Mouse (Mus musculus) hematopoietic stem cell, adult 5-6 weeks (primary cell): ENCODE results near the gene Phactr1. TPM values are rescaled to one million over a fixed set of nuclear protein-coding genes. Genes with fewer than 3 reads are reported as not detected.
A peak's percentile ranks its signal among the peaks of the same experiment; 100 is the strongest.

Source experiments
- ATAC-seq, 2 experiments: fragments of 125-278 bp in 1 of 2; replicated peaks in 1 of 2; 2 replicates each; pipeline ENCODE4 v1.8.0; 2016 to 2017; ENCODE audit warnings: inconsistent platforms in 2 of 2, mild to moderate bottlenecking in 2 of 2, moderate number of reproducible peaks in 2 of 2, low read depth in 1 of 2, moderate TSS enrichment in 1 of 2; ENCODE audit not compliant: low FRiP score in 2 of 2, poor library complexity in 2 of 2, severe bottlenecking in 2 of 2, insufficient read depth in 1 of 2, low TSS enrichment in 1 of 2
- total RNA-seq: library from RNA; stranded (forward); fragments of 172-1452, 232-1000 nt; gene quantifications from 2 replicates; pipeline ENCODE4 v1.2.3, GENCODE M21; 2017

The Phactr1 gene
- total RNA-seq, 1 experiment from 2014 or later, result 1.0 TPM

DNA sequence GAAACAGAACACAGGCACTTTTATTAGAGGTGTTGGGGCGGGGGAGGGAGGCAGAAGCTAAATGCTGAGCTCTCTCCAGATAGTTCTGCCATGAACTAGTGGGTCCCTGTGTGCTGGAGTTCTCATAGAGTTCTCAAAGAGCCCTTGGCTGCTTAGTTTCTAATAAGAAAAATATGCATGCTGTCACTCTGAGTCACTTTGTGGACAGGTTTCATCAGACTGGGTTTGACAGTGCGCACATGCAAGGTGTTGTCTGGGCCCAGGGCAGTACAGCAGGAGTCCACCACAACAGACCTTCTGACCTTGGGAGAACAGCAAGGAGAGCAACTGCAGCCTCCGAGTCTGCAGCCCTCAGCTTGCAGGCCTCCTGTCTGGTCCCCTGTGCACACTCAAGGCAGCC is 469.2 kb downstream of the Phactr1 start:
- ATAC-seq, result no peak

DNA sequence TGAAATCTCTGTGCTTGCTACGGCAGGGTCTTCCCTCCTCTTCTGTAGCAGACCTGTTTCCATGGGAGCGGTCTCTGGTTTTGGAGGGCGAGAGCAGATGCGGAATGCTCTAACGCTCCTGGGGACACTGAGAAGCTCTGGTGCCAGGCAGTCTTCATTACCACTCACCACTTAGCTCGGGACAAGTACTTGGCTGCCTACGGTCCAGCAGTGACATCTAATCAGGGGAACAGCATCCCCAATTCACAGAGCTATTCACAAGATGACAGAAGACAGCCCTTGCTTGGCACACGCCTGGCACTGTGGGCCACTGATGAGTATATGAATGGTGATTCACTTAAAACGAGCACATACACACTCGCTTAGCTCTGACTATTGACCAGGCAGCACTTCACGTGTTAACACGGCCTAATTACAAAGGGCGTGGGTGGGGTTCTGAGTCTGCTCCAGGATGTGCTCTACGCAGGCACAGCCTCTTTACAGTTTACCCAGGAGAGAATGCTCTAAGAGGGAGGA is 471.6 kb downstream of the Phactr1 start:
- no peak for ATAC-seq

DNA sequence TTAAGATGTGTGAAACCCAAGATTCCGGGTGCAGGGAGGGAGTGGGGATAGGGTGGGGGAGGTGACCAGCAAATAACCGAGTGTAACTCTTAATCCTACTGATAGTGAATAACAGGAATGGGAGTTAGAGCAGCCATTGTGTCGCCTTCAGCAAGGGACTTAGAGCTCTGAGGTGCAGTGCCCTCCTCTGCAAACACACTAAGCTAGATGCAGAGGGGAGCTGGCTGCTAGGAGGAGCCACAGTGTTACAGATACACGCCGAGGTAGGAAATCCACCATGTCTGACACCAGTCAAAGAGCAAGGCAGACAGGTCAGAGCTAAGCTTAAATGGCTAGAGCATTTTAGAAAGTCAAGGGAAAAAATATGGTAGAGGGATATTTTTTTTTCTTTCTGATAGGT is 476.9 kb downstream of the Phactr1 start:
- ATAC-seq, result no peak

DNA sequence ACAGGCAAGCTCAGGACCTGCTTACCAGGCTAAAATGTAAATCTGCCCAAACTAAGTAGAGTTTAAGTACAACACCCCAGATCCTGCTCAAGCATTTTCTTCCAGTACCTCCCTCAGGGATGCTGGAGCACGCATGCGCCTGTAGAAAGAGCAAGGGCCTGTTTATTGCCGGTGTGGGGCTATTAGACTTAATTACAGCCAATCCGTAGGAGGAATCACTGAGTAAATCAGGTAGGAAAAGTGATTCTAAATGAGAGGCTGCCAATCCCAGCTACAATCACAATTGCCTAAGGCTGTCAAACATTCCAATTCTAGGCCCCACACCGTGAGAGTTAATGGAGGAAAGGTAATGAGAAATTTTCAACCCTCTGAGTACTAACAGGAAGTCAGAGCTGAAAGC is 477.9 kb downstream of the Phactr1 start:
- no peak for ATAC-seq

DNA sequence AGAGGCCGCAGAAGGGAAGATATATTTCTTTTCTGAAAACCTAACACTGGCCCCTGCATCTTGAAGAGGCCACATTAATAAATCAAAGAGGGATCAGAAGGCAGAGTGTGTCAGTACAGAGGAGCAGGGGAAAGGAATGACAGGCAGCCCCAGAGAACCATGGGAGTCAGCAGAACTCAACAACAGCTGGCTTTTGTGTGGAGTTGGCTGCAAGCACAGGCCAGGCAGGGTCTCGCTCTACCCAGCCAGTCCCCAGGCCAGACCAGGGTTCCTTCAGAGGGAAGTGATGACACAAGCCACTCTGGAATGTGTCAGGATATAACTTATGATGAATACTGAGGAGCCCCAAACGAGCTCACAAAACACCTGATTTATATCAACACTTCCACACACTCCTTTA is 479.0 kb downstream of the Phactr1 start:
- no peak for ATAC-seq

DNA sequence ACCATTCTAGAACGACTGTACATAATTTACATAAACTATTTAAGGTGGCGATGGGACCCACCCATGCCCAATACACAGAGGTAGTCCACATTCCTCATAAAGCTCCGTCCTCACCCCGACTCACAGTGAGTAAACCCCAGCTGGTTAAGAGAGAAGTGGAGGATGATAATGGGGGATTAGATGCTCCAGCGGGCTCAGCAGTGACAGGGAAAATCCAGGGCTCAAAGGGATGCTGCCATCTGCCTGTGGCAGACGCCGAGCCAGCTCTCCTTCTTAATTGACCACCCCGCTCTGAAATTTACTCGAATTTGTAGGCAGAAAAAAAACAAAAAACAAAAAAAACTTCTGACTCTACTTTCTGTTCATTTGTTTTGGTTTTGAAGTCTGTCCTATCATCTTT is 487.3 kb downstream of the Phactr1 start:
- no peak for ATAC-seq

DNA sequence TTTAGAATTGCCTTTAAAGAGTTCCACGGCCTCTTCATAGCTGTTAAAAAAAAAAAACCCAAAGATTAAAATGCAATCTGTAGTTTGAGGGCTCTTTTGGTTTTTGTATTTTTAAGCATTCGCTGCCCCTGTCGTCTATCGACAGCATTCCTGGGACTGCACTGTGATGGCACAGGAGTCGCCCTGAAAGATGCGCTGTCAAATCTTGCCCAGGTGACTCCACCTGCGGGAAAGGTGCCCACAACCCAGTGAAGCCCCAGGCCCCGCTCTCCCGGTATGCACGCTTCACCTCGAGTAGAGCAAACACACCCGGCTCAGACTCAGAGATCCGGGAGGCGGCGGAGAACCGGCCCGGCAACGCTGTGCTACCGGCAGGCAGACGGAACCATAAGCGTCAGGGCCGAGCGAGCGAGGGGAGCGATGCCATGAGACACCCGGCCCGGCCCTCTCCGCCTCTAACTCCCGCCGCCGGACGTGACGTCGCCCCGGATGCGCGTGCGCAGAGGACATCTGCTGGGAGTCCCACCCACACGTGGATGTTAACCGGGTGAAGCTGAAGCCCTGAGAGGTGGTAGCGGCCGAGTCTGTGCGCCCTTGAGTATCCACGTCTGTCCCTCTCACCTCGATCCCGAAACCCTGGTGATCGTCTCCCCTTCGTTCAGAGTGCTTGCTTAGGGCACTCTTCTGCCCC is 490.7 kb downstream of the Phactr1 start, which contains the start of gene Tbc1d7:
Tbc1d7 (minus strand) TSS at position 482 of the 691 bp plus-strand sequence.
- ATAC-seq, result peak; percentile 83 to 95

DNA sequence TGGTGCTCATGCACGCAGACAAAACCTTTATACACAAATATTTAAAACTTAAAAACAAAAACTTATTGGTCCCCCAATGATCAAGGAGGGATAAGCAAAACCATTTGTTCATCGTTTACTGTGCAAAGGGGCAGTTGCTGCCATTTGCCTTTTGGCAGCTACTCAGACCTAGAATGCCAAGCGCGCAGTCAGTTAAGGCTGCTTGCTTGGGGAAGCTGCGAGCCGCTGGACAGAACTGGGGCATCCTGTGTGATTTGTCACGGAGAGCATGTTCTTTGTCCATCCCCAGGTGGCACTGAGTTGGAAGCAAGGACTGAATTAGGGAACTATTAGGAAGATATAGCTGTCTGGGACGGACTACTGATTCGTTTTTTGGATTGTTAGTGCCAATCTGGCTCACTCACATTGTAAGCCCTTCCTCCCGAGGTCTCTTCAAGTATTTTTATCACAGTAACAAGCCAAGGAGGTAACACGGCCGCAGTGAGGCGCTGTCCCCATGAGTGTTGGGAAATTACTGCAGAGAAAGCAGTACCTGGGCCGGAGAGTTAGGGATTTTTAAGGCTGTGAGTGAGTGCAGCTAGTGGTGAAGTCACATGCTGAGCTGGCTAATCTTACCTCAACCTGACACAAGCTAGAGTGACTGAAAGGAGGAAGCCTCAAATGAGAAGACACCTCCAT is 491.8 kb downstream of the Phactr1 start:
- ATAC-seq, result no peak

DNA sequence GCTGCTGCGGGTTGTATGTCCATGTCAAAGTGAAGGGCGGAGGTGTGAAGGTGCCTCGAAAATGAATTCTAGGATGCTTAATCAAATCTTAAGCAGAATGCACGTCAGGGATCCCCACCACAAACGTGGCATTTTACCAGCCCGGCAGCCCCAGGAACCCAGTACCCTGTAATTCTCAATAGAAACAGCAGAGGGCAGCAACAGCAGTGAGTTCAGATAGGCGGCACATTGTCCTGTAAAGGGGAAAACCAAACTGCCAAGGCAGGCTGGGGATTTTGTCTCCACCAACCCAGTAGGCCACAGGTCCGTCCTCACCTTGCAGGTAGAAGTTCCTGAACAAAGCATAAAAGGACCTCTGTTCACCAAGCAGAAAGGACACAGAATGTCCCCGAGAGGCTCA is 492.8 kb downstream of the Phactr1 start:
- ATAC-seq, result peak; percentile 46 to 59

DNA sequence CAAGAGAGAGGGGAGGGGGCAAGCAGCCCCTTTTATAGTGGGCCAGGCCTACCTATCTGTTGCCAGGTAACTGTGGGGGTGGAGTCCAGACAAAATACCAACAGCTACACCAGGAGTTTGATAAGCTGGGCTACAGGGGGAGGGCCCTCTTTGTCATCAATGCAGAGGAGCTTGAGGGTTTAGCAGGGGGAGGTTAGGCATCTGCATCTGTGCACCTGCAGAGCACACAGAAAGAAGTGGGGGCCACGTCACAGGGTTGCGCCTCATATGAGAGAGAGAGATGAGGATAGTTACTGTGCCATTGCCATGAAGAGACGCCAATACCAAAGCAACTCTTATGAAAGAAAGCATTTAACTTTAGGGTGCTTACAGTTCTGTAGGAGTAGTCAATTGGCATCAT is 496.3 kb downstream of the Phactr1 start:
- no peak for ATAC-seq

DNA sequence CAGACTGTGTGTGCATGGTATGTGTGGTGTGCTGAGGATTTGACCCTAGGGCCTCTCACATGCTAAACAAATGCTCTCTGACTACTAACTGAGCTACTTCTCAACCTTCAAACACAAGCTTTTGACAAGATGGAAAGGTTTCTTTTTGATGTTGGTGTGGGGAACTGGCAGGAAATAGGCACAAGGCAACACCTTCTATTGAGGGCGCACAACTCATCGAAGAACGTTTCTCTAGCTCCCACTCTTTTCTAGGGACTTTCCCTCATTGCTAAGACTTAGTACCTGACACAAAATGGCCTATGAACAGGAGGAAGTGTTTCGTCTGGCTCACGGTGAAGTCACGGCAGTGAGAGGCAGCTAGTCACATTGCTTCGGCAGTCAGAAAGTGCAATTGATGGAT is 496.9 kb downstream of the Phactr1 start:
- no peak for ATAC-seq

DNA sequence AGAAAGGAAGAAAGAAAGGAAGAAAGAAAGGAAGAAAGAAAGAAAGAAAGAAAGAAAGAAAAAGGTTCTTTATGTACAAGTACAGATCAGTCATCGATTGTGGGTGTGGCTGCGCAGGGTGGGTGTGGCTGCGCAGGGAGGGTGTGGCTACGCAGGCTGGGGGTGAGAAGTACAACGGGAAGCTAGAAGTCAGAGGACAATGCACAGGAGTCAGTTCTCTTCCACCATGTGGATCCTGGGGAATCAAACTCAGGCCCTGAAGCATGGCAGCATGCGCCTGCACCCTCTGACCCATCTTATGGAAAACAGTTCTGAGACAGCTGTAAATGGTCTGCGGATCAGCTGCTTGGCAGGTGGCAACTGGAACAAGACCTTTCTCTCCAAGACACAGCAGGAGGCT is 500.7 kb downstream of the Phactr1 start:
- no peak for ATAC-seq

DNA sequence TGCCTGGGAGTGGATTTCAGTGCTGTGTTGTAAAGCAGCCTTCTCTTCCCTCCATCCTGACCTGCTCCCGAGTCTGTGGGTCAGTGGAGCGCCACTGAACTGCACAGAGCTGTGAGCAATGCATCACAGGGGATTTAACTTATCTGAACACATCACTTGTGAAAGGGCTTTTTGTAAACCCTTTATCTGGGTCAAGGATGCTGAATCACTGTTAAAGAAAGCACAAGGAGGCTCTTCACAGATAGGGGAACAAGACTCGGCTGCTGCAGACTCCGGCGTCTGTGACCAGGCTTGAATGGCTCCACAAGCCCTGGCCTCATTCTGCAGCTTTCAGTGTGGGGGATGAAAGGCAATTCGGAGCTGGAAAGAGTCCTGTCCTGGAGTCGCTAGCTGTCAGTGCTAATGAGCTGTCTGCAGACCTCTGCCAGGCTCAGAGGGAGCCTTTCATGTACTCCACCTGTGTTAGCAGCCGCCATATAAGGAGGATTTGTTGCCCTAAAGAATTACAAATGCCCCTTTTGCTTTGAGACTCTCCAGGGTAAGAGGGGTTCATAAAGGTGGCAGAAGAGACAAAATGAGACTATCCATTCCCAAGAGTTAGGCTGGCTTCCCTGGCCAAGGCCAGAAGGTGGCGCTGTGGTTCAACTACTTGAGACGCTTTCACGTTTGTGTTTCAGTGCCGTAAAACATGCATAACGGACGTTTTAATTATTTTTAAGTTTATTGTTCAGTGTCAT is 502.2 kb downstream of the Phactr1 start:
- ATAC-seq, result peak; percentile 62 to 86; a peak in 3 of 4 replicates

DNA sequence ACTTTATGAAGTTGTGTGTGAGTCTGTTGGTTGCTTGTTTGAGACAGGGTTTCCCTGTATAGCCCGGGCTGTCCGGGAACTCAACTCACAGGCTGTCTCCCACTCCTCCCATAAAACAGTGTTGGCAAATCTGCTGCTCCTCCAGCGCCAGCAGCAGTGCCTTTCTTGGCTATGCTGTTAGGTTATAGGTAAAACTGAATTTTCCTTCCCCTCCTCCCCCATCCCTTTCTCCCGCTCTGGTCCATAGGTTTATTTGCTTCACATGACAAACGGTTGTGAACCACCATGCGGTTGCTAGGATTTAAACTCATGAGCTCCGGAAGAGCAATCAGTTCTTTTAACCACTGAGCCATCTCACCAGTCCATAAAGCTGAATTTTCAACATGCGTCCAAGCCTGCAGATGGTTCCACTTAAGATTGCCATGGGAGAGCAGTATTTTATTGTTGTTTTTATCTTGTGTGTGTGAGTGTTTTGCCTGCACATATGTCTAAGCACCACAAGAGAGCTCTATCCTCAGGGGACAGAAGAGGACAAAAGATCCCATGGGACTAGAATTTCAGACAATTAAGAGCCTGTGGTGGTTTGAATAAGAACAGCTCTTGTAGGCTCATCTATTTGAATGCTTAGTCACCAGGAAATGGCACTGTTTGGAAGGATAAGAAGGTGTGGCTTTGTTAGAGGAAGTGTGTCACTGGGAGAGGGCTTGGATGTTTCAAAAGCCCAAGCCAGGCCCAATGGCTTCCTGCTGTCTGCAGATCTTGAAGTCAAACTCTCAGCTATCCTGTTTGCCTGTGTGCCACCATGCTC is 503.0 kb downstream of the Phactr1 start:
- ATAC-seq, result peak in 1 of 2 experiments; percentile 13; a peak in 1 of 4 replicates

DNA sequence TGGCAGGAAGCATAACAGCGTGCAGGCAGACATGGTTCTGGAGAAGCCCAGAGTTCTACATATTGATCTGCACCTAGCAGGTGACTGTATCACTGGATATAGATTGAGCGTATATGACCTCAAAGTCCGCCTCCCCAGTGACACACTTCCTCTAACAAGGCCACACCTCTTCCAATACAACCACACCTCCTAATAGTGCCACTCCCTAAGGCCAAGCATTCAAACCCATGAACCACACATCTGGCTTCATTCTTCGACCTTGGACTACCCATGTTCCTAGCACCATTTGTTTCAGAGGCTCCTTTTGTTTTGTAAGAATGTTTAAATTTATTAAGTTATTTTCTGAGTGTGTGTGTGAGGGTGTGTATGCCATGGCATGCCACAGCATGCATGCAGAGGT is 507.3 kb downstream of the Phactr1 start:
- ATAC-seq, result no peak
